Mouse (Mus musculus) E14TG2a.4 (cell line): ENCODE measurements at regions not wholly inside any gene's neighbourhood (a gene's known extent, or its start where the extent isn't known, plus 50 kb on each side); places are given as distances from the start of the nearest gene placed in this dataset.

Source experiments
- H3K27me3 ChIP-seq: 2 replicates; pipeline ENCODE4 v1.6.1; 2014; ENCODE audit warnings: low read length, control low read depth; ENCODE audit not compliant: insufficient read depth
- H3K36me3 ChIP-seq: 2 replicates; pipeline ENCODE4 v1.6.1; 2014; ENCODE audit warnings: low read length, control low read depth; ENCODE audit not compliant: insufficient read depth
- H3K4me1 ChIP-seq: replicated peaks from 2 replicates; pipeline ENCODE4 v1.6.1; 2014; ENCODE audit warnings: low read depth, low read length, control low read depth
- H3K4me3 ChIP-seq: replicated peaks from 2 replicates; pipeline ENCODE4 v1.5.1; 2014; ENCODE audit warnings: mild to moderate bottlenecking, low read length
- H3K9me3 ChIP-seq: 2 replicates; pipeline ENCODE4 v1.6.1; 2014; ENCODE audit warnings: low read length, control low read depth
- CTCF ChIP-seq: conservative IDR thresholded peaks from 2 replicates; pipeline ENCODE4 v1.5.1; 2014; ENCODE audit warnings: low read length
- NANOG ChIP-seq: IDR thresholded peaks from 2 replicates; pipeline ENCODE4 v1.6.1; 2014; ENCODE audit warnings: borderline replicate concordance, low read length, mixed read lengths
- POU5F1 ChIP-seq: IDR thresholded peaks from 2 replicates; pipeline ENCODE4 v1.6.1; 2014; ENCODE audit warnings: low read length, borderline replicate concordance

GRCm38 (mm10) chr13:83955701-83956100 lies 266.4 kb upstream of the Tmem161b start:
- Histone ChIP-seq H3K9me3 (no peaks in the 10 kb centered on the region), H3K4me3 (no peak overlapping the region), H3K27me3 (no peaks in the 10 kb centered on the region), H3K36me3 (no peaks in the 10 kb centered on the region), H3K4me1 (no peaks in the 10 kb centered on the region)
- TF ChIP-seq POU5F1: no peak
- TF ChIP-seq NANOG: no peak
- no peak for TF ChIP-seq CTCF

GRCm38 (mm10) chr13:83978541-83978940 lies 243.6 kb upstream of the Tmem161b start:
- Histone ChIP-seq H3K27me3 (no peaks in the 10 kb centered on the region), H3K36me3 (no peaks in the 10 kb centered on the region), H3K9me3 (no peaks in the 10 kb centered on the region), H3K4me1 (no peaks in the 10 kb centered on the region), H3K4me3 (no peak overlapping the region)
- no peak for TF ChIP-seq CTCF
- TF ChIP-seq NANOG: no peak
- no peak for TF ChIP-seq POU5F1

- Histone ChIP-seq H3K4me1 (no peaks in the 10 kb centered on the region), H3K9me3 (no peaks in the 10 kb centered on the region), H3K4me3 (no peak overlapping the region), H3K36me3 (no peaks in the 10 kb centered on the region), H3K27me3 (no peaks in the 10 kb centered on the region)
- TF ChIP-seq POU5F1: no peak
- TF ChIP-seq CTCF: no peak
- TF ChIP-seq NANOG: no peak
Observed at GRCm38 (mm10) chr13:83979535-83979934, 242.6 kb upstream of the Tmem161b start.

- H3K9me3 ChIP-seq: no peaks in the 10 kb centered on the region
- TF ChIP-seq POU5F1 (no peak), CTCF (no peak), NANOG (no peak)
- H3K4me3 ChIP-seq: no peak overlapping the region
- no peaks in the 10 kb centered on the region for H3K36me3 ChIP-seq
- no peaks in the 10 kb centered on the region for H3K4me1 ChIP-seq
- no peaks in the 10 kb centered on the region for H3K27me3 ChIP-seq
Observed at GRCm38 (mm10) chr13:83984651-83985331, 237.3 kb upstream of the Tmem161b start.

GRCm38 (mm10) chr13:83987746-83988423 lies 234.2 kb upstream of the Tmem161b start:
- H3K9me3 ChIP-seq: no peaks in the 10 kb centered on the region
- H3K36me3 ChIP-seq: no peaks in the 10 kb centered on the region
- H3K27me3 ChIP-seq: no peaks in the 10 kb centered on the region
- H3K4me3 ChIP-seq: no peak overlapping the region
- H3K4me1 ChIP-seq: no peaks in the 10 kb centered on the region
- no peak for TF ChIP-seq NANOG
- TF ChIP-seq CTCF: no peak
- TF ChIP-seq POU5F1: no peak

GRCm38 (mm10) chr13:83988517-83988916 lies 233.6 kb upstream of the Tmem161b start:
- no peak overlapping the region for H3K4me3 ChIP-seq
- no peaks in the 10 kb centered on the region for H3K9me3 ChIP-seq
- H3K4me1 ChIP-seq: no peaks in the 10 kb centered on the region
- TF ChIP-seq POU5F1 (no peak), NANOG (no peak), CTCF (no peak)
- H3K27me3 ChIP-seq: no peaks in the 10 kb centered on the region
- no peaks in the 10 kb centered on the region for H3K36me3 ChIP-seq

- no peak for TF ChIP-seq CTCF
- 0 out of 2 replicates have a peak, but pooled peaks have one; percentile 18 for TF ChIP-seq NANOG
- TF ChIP-seq POU5F1: no peak
- H3K4me3 ChIP-seq: no peak overlapping the region
- no peaks in the 10 kb centered on the region for H3K27me3 ChIP-seq
- H3K9me3 ChIP-seq: no peaks in the 10 kb centered on the region
- peaks cover 13% of the 10 kb centered on the region for H3K4me1 ChIP-seq
- no peaks in the 10 kb centered on the region for H3K36me3 ChIP-seq
Observed at GRCm38 (mm10) chr13:83997599-83998369, 224.3 kb upstream of the Tmem161b start.

GRCm38 (mm10) chr13:84021771-84022170 lies 200.3 kb upstream of the Tmem161b start:
- TF ChIP-seq POU5F1 (no peak), NANOG (no peak), CTCF (no peak)
- Histone ChIP-seq H3K4me3 (no peak overlapping the region), H3K36me3 (no peaks in the 10 kb centered on the region), H3K9me3 (no peaks in the 10 kb centered on the region), H3K4me1 (peaks cover 9% of the 10 kb centered on the region; the same call in 1 of the 2 replicates), H3K27me3 (no peaks in the 10 kb centered on the region)
